Mouse (Mus musculus) urinary bladder, postnatal 10 days (tissue): Measurements from ENCODE around the gene Il2rb.

Source experiments
- DNase-seq: peaks from one replicate; pipeline ENCODE4 v3.0.0; 2022; ENCODE audit warnings: low spot score

Gene Il2rb

DNA sequence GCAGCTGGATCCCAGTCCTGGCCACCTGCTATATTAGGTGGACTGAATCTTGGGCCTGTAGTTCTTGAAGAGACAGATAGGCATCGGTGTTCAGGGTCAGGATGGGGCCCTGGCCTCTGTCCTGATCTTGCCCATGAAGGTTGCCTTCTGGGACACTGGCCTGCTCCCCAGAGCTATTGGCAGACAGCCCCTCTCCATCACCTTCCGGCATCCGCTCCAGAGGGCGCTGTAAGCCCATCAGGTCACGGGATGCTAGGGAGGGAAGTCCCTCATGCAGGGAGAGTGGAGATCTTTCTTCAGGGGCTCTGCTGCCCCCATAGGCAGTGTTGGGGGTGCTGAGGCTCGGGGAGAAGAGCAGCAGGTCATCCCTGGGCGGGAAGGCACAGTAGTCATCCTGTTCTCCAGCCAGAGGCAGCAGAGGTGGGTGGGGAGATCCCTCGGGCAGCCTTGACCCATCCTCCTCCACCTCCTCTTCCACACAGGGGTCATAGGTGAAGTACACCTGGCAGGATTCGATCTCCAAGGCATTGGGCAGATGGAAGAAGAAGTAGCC lies 13.5 kb downstream of the Il2rb start:
- no peak for DNase-seq

DNA sequence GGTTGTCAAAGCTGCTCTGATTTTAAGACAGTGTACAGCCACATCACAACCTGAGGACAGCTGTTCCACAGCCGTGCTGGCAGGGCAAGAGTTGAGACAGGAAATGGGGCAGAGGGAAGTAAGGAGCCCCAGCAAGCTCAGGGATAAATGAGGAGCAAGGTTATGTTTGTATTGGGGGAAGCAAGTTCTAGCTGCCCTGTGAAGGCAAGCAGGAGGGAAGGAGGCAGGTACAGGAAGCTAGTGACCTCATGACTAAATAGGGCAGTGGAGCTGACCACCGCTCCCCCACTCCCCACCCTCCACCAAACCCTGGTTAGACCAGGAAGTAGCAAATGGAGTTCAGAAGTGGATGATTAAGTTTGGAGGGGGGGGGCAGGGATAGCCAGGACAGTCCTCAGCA lies 14.1 kb downstream of the Il2rb start:
- DNase-seq: no peak

DNA sequence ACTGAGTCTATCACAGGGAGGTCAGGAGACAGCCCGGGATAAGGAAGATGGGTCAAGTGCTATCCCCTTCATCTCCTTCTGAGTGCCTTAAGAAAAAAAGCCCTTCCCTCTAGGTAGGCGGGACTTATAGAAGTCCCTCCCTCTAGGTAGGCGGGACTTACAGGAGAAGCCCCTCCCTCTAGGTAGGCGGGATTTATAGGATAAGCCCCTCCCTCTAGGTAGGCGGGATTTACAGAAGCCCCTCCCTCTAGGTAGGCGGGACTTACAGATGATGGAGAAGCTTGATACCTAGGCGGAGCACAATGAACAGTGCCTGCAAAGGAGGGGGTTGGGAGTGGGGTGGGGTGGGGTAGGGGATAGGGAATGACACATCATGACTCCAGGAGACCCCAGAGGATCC lies 15.0 kb downstream of the Il2rb start:
- no peak for DNase-seq

DNA sequence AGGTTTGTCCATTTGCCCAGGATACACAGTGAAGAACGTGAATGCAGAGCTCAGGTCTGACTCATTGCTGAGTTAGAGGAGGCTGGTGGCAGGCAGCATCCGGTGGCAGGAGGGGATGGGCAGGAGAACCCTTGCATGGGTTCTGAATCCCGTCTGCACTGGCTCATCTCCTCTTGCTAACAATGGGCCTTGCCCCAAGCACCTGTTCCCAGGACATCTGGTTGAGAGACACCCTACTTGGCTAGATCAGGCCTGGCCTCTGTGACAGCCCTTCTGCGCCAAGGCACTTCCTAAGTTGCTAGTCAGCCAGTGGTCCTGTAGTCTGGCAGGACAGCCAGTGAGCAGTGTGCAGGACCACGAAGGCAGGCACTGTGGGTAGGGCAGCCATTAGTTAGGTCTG lies 15.6 kb downstream of the Il2rb start:
- no peak for DNase-seq

DNA sequence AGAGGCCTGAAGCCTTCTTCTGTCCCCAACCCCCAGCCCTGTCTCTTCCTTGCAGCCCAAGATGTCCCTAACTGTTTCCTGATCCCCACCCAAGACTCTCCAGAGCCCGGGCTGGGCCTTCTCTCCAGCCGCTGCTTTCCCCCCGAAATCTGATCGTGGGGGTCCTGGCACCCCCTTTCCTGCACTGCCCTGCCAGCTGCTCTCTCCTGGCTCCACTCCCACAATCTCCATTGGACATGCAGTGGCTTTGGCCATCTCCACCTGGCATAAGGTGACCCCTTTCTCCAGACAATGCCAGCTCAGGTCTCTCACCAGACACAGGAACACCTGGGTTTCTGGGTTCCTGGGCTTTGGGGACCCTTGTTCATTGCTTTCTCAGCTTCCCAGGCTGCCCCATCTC lies 17.0 kb downstream of the Il2rb start:
- no peak for DNase-seq

DNA sequence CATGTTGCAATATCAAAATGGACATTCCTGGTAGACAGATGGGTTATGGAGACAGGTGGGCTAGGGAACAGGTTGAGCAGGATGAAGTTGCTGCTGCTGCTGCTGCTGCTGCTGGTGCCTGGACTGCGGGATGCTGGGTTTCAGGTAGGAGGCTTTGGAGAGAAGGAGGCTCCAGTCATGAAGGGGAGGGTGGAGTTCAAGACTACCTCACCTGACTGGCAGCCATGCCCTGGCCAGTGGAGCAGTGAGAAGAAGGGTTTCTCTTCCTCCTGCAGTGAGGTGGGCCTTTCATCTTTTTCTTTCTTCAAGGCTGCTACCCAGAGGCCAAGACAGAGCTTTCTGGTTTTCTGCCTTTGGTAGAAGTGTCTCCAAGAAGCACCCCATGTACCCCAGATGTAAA lies 18.2 kb downstream of the Il2rb start:
- no peak for DNase-seq

DNA sequence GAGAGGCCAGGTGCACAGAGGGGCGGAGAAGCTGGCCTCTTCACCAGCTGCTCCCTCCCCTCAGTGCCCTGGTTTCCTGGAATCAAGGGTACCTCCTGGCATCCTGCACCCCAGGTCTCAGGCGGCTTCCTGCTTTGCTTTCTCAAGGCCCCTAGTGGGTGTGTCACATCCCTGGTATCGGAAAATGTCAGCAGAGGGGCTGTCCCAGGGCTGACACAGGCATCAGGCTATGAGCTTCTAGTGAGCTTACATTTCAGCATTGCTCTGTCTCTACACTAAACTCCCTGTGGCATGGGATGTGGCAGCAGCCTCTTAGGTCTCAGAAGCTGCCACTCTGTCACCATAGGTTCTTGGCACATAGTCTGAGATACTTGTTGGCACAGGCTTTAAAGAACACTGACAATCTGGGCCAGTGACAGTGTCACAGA lies 19.5 kb downstream of the Il2rb start:
- DNase-seq: no peak

DNA sequence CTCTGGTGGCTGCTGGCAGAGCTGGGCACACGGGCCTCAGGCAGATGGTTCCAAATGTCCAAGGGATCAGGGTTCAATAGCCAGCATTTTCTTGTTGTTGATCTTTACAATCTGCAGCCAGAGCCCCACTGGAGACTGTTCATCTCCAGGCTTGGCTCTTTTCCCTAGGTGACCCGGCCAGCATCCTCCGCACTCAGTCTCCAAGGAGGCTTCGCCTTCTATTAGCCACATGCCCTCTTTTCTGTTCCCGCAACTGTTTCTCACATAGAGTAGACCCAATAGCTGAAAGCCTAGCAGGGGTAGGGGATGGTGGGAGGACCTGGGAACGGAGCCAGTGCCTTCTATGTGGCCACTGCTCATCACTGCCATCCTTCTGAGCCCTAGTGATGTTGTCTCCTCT lies 21.6 kb downstream of the Il2rb start:
- DNase-seq: no peak

DNA sequence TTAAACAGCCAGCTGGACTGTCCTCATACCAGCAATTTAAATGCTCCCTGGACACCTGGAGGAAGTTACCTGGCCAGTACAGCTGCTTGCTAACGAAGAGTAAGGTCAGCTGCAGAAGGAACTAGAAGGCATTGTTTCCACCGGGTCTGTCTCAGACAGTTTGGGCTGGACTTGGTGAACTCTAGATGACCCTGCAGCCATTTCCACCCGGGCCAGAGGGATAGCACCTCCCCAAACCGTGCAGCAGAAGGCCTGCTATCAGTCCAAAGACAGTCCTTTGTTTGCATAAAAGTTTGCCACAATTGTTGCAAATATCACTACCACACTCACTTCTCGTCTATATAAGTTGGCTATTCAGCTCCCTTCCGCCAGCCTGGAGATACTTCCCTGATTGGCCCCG lies 23.2 kb downstream of the Il2rb start:
- no peak for DNase-seq

DNA sequence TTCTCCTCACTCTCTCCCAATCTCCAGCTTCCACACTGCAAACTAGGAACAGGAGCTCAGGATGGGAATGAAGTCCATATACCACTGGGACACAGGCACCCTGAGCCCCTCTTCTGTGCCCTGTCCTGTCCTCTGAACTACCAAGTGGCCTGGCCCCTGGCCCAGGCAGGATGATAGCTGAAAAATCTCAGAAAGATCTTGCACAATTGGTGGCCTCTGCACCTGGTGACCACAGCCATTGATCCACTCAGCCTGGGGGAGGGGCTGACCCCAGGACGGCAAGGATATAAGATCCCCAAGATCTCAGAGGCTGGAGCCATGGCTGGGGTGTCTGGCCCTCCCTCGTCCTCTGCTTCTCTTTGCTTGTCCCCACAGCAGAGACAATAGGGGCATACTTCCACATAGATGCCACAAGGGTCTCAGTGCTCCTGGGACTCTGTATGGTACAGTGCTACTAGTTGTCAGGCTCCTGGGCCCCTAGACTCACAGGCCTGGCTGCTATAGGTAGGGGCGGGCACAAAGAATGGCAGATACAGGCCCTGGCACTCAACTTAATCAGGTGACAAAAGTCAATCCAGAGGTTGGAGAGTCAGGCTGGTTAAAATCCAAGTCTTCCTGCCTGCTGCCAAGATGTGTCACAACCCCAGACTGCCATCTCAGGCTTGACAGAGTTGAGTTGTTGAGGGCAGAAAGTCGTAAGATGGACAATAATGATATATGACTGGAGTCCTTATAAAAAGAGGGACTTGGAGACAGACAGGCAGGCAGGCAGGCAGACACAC lies 24.4 kb downstream of the Il2rb start:
- DNase-seq: no peak

DNA sequence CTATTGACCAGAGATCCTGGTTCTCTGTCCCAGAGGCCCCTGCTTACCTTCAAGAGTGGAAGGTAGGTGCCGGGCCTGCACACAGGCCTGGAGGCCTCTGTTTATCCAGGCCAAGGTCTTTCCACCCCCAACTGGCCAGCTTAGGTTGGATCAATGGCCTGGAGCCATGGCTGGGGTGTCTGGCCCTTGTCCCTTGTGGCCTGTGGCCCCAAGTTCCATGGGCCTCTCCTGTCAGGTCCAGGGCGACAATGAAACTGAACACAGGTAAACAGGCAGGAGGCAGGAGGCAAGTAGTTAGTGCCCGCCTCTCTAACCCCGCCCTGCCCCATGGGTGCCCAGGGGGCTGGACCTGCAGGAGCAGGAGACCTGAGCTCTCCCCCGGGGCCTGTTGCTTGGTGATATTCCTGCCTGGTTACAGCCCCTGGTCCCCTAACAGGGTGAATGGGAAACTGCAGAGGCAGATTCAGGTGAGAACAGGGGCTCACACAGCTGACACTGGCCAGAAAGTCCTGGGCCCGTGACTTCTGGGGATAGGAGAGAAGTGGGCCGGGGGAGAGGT lies 26.6 kb downstream of the Il2rb start, which contains the start of gene Tmprss6:
Gene Tmprss6, minus strand, starts transcription at position 256 of the 559 bp plus-strand sequence.
- DNase-seq: no peak

DNA sequence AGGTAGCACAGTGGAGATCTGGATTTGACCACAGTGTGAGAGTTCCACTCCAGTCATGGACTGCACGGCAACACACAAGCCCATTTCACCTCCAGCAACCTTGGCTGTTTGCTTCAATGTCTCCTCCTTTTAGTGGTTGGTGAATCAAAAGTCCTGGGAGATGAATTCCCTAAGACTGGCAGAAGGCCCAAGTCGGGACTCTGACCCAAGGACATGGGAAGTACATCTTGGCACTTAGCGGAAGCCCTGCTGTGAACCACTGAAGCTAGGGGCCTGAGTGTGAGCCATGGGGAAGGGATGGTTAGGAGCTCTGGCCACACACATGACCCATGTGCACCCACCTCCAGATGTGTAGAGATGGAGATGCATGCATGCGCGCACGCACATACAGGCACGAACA lies 27.5 kb downstream of the Il2rb start:
- DNase-seq: no peak

DNA sequence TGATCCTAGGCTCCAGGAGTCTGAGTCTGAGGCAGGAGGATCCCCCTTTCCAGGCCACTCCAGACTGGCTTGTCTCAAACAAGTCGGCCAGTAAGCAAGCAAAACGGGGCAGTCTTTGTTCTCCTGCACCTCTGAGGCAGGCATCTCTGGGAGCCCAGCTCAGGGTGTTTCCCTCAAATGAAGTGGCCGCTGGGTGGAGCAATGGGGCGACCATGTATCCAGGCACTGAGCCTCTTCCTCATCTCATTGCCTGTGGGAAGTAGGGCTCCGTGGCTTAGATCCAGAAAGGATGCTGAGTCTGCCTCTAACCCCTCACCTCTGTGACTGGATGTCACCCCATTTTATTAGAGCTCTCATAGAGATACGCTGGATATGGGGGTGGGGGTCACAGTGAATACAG lies 28.3 kb downstream of the Il2rb start:
- no peak for DNase-seq

DNA sequence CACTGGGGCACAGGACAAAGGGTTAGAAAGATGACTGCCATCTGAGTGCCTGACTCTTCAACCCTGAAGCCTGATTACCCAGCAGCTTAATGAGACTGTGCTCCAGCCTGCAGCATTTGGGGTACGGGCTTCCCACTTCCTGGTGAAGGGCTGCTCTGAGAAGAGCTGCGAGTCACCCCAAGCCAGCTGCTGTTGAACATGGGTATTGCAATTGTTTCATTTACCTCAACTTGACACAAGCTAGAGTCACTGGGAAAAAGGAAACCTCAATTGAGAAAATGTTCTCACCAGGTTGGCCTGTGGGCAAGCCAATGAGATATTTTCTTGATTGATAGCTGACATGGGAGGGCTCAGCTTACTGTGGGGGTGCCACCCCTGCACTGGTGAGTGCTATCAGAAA lies 32.1 kb downstream of the Il2rb start:
- no peak for DNase-seq

DNA sequence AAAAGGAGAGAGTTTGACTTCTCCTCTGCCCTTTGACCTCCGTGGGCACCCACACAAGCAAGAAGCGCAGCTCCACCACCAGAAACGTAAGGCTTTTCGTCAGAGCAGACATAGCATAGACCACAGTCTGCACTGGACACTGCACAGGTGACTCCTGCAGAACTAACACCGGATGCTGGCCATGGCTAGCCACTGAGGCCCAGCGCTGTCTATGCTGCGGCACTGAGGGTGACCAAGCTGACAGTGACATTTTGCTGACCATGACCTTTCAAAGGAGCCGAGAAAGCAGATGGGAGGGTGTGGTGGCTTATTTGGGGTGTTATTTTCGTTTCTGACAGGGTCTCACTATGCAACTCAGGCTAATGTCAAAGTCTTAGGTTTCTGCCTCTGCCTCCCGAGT lies 37.9 kb downstream of the Il2rb start:
- no peak for DNase-seq

DNA sequence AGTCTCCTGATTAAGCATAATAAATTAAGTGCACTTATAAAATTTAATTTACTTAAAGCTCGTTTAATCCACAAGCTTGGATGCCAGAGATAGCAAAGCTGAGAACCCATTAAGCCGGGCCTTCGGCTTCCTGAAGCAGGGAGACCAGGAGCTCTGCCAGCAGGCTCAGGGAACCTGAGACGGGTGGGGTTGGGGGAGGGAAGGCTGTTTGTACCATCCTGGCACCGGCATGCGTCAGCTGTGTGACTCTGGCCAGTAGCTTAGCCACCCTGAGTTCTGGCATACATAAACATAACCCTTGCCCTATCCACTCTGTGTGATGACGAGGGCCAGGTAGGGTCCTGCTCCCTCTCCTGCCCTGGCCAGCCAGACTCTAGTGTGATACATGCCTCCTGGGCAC lies 39.0 kb downstream of the Il2rb start:
- DNase-seq: no peak

DNA sequence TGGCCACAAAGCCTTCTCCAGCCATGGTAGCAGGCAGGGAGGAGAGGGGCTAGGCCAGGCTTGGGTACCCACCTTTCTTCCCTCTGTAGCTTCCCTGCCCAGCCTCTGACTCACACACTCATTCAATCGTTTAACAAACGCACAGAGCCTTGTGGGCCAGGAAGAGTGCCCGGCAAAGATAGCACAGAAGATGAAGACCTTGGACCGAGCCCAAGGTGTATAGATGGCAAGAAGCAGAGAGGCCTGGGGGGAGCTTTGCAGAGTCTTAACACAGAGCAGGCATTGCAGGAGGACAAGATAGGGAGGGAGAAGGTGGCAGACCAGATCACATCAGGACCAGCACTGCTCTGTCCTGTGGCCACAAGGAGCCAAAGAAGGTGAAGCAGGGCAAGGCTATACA lies 39.9 kb downstream of the Il2rb start:
- DNase-seq: no peak

DNA sequence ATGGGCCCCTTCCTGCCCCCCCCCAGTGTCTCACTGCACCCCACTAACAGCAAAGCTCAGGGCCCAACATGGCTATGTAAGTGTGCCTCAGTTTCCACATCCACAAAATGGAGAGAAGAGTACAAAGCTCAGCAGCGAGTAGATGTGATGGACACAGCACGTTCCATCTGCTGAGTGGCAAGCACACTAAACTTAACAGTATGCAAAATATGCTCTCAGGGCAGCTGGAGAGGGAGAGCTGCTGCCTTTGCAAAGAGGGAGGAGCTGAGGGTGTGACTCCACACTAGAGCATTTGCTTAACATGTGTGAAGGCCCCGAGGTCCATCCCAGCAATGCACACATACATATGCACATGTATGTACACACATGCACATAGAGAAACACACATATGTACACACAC lies 42.1 kb downstream of the Il2rb start:
- DNase-seq: no peak

DNA sequence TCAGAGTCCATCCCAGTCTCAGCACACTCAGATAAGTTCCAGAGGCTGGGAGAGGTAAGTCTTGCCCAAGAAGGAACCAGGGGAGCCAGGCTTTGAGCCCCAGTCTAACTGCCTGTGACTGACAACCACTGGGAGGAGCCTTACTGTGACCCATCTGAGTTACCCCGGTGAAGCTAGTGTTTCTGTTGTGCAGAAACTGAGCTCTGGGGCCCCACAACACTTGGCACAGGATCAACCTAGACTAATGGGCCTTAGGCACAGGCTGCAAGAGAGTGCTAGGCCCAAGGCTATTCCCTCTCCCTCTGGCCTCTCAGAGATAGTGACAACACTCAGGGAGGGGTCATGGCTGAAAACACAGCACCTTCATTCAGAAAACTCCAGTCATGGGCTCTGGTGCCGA lies 43.9 kb downstream of the Il2rb start:
- no peak for DNase-seq

DNA sequence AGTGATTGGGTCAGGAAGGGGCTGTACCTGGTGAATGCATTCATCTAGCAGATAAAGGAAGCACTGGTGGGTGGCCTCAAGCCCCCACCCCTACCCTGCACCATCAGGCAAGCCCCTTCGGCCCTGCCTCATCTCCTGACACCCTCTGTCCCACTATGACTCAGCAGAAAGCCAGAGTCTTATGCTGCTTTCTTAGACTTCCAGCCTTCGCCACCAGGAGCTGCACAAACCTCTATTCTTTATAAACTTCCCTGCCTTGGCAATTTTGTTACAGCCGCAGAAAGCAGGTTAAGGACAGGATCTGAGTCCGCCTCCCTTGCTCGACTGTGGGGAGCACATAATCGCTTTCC lies 44.7 kb downstream of the Il2rb start:
- no peak for DNase-seq

DNA sequence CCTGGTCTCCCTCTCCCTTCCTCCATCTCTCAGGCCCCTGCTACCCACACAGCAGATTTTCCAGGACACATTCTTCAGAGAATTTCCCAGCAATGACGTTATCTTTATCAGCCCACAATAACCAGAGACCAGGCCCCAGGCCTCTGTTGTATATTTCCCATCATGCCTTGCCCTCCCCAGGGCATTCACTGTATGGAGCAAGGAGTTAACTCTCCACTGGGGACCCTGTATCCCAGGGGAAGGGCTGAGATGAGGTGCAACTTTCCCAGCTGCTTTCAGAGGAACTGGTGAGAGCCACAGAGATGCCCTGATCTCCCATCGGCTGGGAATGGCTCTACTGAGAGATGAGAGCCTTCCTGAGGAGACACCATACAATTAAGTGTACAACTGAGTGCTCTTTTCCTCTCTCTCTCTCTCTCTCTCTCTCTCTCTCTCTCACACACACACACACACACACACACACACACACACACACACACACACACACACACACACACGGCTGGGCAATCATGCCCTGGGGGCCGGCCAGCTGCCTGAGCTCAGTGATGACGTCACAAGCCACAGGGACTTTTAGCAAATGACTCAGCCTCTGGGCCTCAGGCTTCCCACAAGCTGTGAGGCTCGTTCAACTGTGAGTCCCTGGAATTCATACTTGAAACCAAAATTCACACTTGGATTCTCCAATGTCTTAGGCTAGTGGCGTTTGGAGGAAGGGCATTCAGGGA lies 45.2 kb downstream of the Il2rb start:
- no peak for DNase-seq

DNA sequence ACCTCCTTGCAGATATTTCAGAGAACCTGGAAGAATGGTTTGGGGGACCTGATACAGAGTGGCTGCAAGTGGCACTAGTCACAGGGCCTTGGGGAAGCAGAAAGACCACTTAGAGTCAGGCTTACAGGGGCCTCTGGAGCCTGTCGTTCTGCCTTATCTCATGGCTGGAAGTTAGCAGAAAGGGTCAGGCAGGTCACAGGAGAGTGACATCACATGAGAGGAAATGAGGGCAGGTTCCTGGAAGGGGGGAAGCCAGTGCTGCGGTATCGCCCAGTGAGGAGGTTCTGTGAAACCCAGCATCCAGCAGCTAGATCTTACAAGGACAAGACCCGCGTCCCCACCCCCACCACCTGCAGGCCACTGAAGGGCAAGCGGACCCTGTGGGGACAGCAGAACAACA lies 45.9 kb downstream of the Il2rb start:
- DNase-seq: no peak
